Mouse (Mus musculus): ENCODE measurements around the gene Fam20a.

- TF ChIP-seq GATA1 (IDR thresholded peaks at IDR 0.05; ENCODE audit: borderline replicate concordance, low read length) (no peak), FLI1 (IDR thresholded peaks at IDR 0.05; ENCODE audit: low read length) (no peak)
Measured at GRCm38 (mm10) chr11:109620356-109620755, 101.7 kb downstream of the Fam20a start.
